Mouse (Mus musculus) lung, postnatal 0 days (tissue): ENCODE data around the gene Pik3r6. TPM values are rescaled to one million over a fixed set of nuclear protein-coding genes. Genes with fewer than 3 reads are reported as not detected.

Experiments used
- ATAC-seq: fragments of 200-750 bp; cut with Nextera tagmentation; 2 replicates; pipeline ENCODE4 v1.8.0; 2017; ENCODE audit warnings: moderate library complexity
- DNase-seq: peaks from one replicate; pipeline ENCODE4 v3.0.0-alpha.2; 2016; ENCODE audit warnings: low spot score
- H3K27ac ChIP-seq: fragments of 300-500 bp; sonication (generic); 2 replicates; pipeline ENCODE4 v1.5.1; 2014; ENCODE audit warnings: antibody characterized with exemption, mild to moderate bottlenecking, low read length, mixed read lengths
- H3K27me3 ChIP-seq: fragments of 300-500 bp; sonication (generic); replicated peaks from 2 replicates; pipeline ENCODE4 v1.6.1; 2014; ENCODE audit warnings: low read length, mixed read lengths; ENCODE audit not compliant: insufficient read depth
- H3K36me3 ChIP-seq: fragments of 300-500 bp; sonication (generic); 2 replicates; pipeline ENCODE4 v1.6.1; 2014; ENCODE audit warnings: low read length, mixed read lengths; ENCODE audit not compliant: insufficient read depth
- H3K4me1 ChIP-seq: fragments of 300-500 bp; sonication (generic); 2 replicates; pipeline ENCODE4 v1.6.1; 2014; ENCODE audit warnings: antibody characterized with exemption, low read depth, low read length, mixed read lengths; ENCODE audit not compliant: insufficient read depth
- H3K4me2 ChIP-seq: fragments of 300-500 bp; sonication (generic); replicated peaks from 2 replicates; pipeline ENCODE4 v1.6.1; 2014; ENCODE audit warnings: low read depth, mild to moderate bottlenecking, low read length, moderate library complexity, mixed read lengths
- H3K4me3 ChIP-seq: fragments of 300-500 bp; sonication (generic); 2 replicates; pipeline ENCODE4 v1.5.1; 2014; ENCODE audit warnings: low read depth, low read length
- H3K9ac ChIP-seq: fragments of 300-500 bp; sonication (generic); replicated peaks from 2 replicates; pipeline ENCODE4 v1.6.1; 2014; ENCODE audit warnings: low read depth, mild to moderate bottlenecking
- H3K9me3 ChIP-seq: fragments of 300-500 bp; sonication (generic); 2 replicates; pipeline ENCODE4 v1.6.1; 2016; ENCODE audit warnings: low read length, mixed read lengths
- CTCF ChIP-seq: IDR thresholded peaks from 2 replicates; pipeline ENCODE4 v1.5.1; 2016; ENCODE audit warnings: antibody characterized with exemption, mild to moderate bottlenecking
- EP300 ChIP-seq: IDR thresholded peaks from 2 replicates; pipeline ENCODE4 v1.6.1; 2016; ENCODE audit warnings: antibody characterized with exemption, mild to moderate bottlenecking, control low read depth
- WGBS: fragments of 180-500 bp; shearing (Covaris S2); extraction: QIAGEN DNeasy Blood & Tissue Kit; methylation state at CpG from one replicate; pipeline ENCODE4 v1.1.7; 2014; 5-methylcytosine and 5-hydroxymethylcytosine counted together
- polyA plus RNA-seq: library from polyadenylated mRNA; unstranded; fragments of >200 nt; fragmentation: Nextera tagmentation; extraction: Ambion mirVana; gene quantifications from 2 replicates; pipeline ENCODE4 v1.2.1, GENCODE M21; 2015

Pik3r6 gene
- polyA plus RNA-seq, 1 experiment from 2014 or later = 6.8 TPM

DNA sequence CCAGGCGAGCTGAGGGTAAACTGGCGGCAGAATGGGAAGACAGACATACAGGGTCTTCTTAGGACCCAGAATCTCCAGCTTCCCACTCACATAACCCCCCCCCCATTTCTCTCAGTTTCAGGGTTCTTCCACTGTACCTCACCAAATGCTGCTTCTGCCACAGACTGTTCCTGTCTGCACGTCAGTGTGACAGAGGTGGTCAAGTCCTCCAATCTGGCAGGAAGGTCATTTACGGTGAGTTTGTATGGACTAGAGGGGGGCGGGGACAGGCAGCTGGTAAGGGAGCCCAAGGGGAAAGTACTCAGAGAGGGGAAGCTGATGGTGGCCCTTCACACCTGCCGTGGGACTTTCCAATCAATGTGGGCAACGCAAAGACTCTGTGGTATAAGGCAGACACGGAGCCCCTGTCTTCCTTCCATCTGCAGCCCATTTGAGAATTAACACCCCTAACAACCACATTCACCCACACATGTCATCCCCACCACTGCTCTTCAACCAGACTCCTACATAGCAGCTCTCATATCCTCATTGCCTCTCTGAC is 42.9 kb downstream of the Pik3r6 start:
- Histone ChIP-seq H3K27me3 (no peaks in the 10 kb centered on the region), H3K4me2 (no peak overlapping the region), H3K27ac (no peak overlapping the region), H3K9me3 (no peaks in the 10 kb centered on the region), H3K9ac (no peak overlapping the region), H3K36me3 (no peaks in the 10 kb centered on the region), H3K4me1 (no peaks in the 10 kb centered on the region; the same call in 1 of the 2 replicates), H3K4me3 (no peak overlapping the region)
- ATAC-seq (no peak), DNase-seq (no peak)
- TF ChIP-seq CTCF (no peak), EP300 (no peak)
- WGBS = 65% methylated on average over 6 of the region's 8 CpGs

DNA sequence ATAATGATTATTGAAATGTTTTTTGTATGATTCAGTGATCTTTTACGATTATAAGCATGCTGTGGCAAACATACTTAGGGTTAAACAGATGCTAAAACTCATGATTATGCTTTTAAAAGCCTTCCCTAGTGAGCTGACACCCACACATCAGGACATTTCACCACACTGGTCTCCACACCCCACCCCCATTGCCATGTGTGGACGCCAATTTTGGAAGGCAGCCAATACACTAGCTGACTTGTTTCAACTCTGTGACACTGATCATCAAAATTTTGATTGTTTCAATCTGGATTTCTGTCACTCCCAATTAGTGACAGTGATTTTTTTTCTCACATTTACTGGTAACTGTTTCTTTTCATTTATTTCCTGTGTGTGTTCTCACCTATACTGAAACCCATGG is 44.7 kb downstream of the Pik3r6 start:
- no peak overlapping the region for H3K4me3 ChIP-seq
- no peaks in the 10 kb centered on the region for H3K27me3 ChIP-seq
- no peak overlapping the region for H3K4me2 ChIP-seq
- peak; percentile 57; the same call in 1 of the 2 replicates for ATAC-seq
- no peak overlapping the region for H3K27ac ChIP-seq
- H3K9ac ChIP-seq = no peak overlapping the region
- H3K36me3 ChIP-seq = no peaks in the 10 kb centered on the region
- DNase-seq = peak; percentile 80
- 38% methylated on average over 2 of the region's 2 CpGs for WGBS
- H3K4me1 ChIP-seq = no peaks in the 10 kb centered on the region; the same call in 1 of the 2 replicates
- TF ChIP-seq CTCF (no peak), EP300 (no peak)
- H3K9me3 ChIP-seq = no peaks in the 10 kb centered on the region

DNA sequence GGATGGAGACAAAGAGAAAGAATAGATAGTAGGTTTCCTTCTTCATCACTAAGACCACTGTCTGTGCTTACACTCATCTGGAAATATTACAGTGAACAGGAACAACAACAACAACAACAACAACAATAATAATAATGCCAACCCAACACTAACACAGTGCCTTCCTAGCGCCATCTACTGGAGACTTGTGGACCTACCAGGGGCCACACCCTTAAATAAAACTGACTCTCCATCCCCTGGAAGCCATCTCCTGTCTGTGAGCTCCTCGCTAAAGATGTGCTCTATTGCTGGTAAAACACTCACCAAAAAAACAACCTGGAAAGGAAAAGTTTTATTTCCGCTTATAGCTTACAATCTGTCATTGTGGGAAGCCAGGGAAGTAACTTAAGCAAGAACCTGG is 46.8 kb downstream of the Pik3r6 start:
- WGBS = 53% methylated on average over 3 of the region's 3 CpGs
- H3K9ac ChIP-seq = no peak overlapping the region
- H3K4me2 ChIP-seq = no peak overlapping the region
- no peaks in the 10 kb centered on the region; the same call in 1 of the 2 replicates for H3K4me1 ChIP-seq
- no peaks in the 10 kb centered on the region for H3K36me3 ChIP-seq
- no peaks in the 10 kb centered on the region for H3K9me3 ChIP-seq
- DNase-seq (peak; percentile 39), ATAC-seq (no peak)
- no peak overlapping the region for H3K4me3 ChIP-seq
- peak; percentile 75 for TF ChIP-seq CTCF
- no peak for TF ChIP-seq EP300
- no peak overlapping the region for H3K27ac ChIP-seq
- H3K27me3 ChIP-seq = no peaks in the 10 kb centered on the region

DNA sequence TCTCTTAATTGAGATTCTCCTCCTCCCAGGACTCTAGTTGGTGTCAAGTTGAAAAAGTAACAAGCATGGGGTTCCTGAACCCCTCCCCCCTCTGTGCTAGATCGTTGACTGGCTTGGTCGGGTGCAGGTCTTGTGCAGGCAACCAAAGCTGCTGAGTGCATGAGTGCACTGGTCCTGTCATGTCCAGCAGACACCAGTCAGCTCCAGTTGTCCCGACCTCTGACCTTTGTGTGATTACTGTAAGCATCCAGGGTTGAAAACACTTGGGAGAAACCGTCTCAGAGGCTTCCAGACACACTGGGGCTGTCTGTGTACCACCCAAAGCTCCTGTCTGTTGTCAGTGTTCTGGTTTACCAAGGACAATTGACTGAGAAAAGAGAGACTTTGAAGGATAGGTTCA is 47.5 kb downstream of the Pik3r6 start:
- no peak for DNase-seq
- Histone ChIP-seq H3K4me1 (no peaks in the 10 kb centered on the region; the same call in 1 of the 2 replicates), H3K27me3 (no peaks in the 10 kb centered on the region), H3K27ac (no peak overlapping the region), H3K9ac (no peak overlapping the region), H3K9me3 (no peaks in the 10 kb centered on the region), H3K4me3 (no peak overlapping the region), H3K4me2 (no peak overlapping the region), H3K36me3 (no peaks in the 10 kb centered on the region)
- peak; percentile 20 for ATAC-seq
- TF ChIP-seq CTCF (no peak), EP300 (no peak)
- WGBS = 49% methylated on average over 4 of the region's 4 CpGs

DNA sequence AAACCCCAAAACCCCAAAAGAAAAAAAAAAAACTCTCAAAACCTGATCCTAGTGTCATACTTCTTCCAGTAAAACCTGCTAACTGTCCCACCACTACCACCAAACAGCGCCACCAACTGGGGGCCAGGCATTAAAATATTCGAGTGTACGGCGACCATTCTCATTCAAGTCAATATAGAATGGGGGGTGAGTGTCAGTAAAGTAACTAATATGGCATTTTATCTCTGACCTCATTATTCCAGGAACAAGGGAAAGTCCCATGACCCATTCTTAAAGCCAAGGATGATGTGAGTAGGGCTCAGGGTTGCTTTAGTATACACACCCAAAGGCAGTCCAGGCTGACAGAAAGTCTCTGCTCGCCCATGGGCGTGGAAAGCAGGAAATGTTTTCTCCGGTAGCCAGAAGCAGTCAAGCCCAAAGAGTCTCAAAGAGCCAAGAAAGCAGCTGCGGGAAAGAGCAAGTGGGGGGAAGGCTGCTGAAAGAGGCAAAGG is 51.2 kb downstream of the Pik3r6 start:
- Histone ChIP-seq H3K4me2 (no peak overlapping the region), H3K9ac (no peak overlapping the region), H3K4me3 (no peak overlapping the region), H3K4me1 (no peaks in the 10 kb centered on the region), H3K27me3 (no peaks in the 10 kb centered on the region), H3K36me3 (no peaks in the 10 kb centered on the region), H3K27ac (no peak overlapping the region), H3K9me3 (no peaks in the 10 kb centered on the region)
- WGBS = 22% methylated on average over 8 of the region's 8 CpGs
- ATAC-seq = peak; percentile 40
- TF ChIP-seq CTCF = peak; percentile 73
- 0 out of 2 replicates have a peak, but pooled peaks have one; percentile 25 for TF ChIP-seq EP300
- peak; percentile 59 for DNase-seq

DNA sequence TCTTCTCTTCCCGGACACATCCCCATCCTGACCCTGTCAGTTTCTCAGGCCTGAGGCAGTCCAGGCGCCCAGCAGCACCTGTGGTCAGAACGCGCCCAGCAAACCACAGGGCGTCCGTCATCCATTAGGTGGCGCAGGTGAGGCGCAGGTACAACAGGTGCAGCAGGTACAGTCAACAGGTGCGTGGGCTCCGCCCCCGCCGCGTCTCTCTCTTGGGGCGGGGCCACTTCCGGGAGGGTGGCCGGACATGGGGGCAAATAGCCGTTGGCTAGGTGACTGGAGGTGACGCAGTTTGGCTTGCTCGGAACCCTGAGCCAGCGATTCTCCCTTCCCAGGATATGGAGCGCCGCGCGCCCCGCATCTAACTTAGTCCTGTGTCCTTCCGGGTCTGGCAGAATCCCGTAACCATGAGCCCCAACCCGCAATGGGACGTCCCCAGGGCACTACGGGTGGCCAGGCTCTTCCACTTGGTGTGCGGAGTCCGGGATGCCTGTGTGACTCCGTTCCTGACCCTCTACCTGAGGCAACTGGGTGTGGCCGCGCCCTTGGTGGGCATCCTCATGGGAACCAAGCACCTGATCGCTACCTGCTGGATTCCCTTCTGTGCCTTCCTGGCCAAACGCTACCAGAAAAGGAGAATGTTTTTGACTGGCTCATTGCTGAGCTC is 53.2 kb downstream of the Pik3r6 start, which contains the start of gene Mfsd6l:
Gene Mfsd6l (plus strand): TSS at position 269 of the 667 bp plus-strand sequence.
- 10% methylated on average over 37 of the region's 37 CpGs for WGBS
- no peaks in the 10 kb centered on the region for H3K4me1 ChIP-seq
- peak within 1 kb of the TSS; percentile 56 for H3K4me2 ChIP-seq
- H3K9ac ChIP-seq = peak within 1 kb of the TSS; percentile 36
- no peak for TF ChIP-seq EP300
- TF ChIP-seq CTCF = peak; percentile 82
- DNase-seq = peak; percentile 89
- H3K9me3 ChIP-seq = no peaks in the 10 kb centered on the region
- H3K27me3 ChIP-seq = no peaks in the 10 kb centered on the region
- peak; percentile 90 for ATAC-seq
- H3K36me3 ChIP-seq = no peaks in the 10 kb centered on the region
- H3K4me3 ChIP-seq = peak within 1 kb of the TSS; percentile 39
- H3K27ac ChIP-seq = peak within 1 kb of the TSS; percentile 54; the same call in 1 of the 2 replicates
